Mouse (Mus musculus) v-Abl transformed pro-B cells (cell line): ENCODE data around the gene Dennd5b.

ENCODE experiments used
- in situ Hi-C, 2 experiments: fragments of 400-800 bp; cut with MboI; formaldehyde crosslinking; loops; one replicate each; pipeline ENCODE4 v1.15.1; 2025; ENCODE audit not compliant: unreplicated experiment in 2 of 2

The Dennd5b gene

GRCm38 (mm10) chr6:149101076-149101942 lies at the start of gene Dennd5b:
TSS of gene Dennd5b (minus strand) at chr6:149101680.
- in situ Hi-C loops, result loop anchor here (25.0 kb wide), 2 partner anchors 389 to 564 kb away; no protein-coding TSS in a partner anchor

GRCm38 (mm10) chr6:149148436-149149229 lies 47.2 kb upstream of the Dennd5b start:
- in situ Hi-C loops, result no loop called here

DNA sequence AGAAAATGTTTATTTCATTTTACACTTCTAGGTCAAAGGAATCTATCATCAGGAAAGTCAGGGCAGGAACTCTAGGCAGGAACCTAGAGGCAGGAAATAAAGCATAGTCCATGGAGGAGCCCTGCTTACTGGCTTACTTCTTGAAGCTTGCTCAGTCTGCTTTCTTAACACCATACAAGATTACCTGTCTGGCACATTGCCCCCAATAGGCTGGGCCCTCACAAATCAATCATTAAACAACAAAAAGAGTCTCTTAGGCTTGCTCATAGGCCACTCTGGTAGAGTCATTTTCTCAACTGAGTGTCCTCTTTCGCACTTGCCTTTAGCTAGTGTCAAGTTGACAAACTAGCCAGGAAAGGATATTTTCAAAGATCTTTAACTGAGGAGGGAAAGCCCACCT lies 43.7 kb upstream of the Dennd5b start:
- in situ Hi-C loops, result no loop called here

GRCm38 (mm10) chr6:149141393-149142173 lies 40.1 kb upstream of the Dennd5b start:
- in situ Hi-C loops, result loop anchor here (5.0 kb wide), 2 partner anchors 46 to 166 kb away; partner anchors contain the start of genes Amn1 (in 1 of the 2) and Resf1 (in 1 of the 2)

- in situ Hi-C loops, result no loop called here
Observed at GRCm38 (mm10) chr6:149139471-149139870, 38.0 kb upstream of the Dennd5b start, which contains the start of gene Etfbkmt. TSS of gene Etfbkmt (plus strand) at chr6:149139849.

DNA sequence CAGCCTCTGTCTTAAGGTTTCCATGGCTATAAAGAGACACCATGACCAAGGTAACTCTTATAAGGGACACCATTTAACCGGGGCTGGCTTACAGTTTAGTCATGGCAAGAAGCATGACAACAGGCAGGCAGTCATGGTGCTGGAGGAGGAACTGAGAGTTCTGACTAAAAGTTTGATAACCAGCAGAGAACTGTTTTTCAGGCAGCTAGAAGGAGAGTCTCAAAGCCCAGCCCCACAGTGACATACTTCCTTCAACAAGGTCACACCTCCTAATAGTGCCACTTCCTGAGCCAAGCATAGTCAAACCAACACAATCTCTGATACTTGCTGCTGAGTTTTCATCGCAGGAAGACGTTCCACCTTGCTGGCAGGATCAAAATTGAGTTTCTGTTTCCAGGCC lies 37.5 kb upstream of the Dennd5b start:
- in situ Hi-C loops, result no loop called here

DNA sequence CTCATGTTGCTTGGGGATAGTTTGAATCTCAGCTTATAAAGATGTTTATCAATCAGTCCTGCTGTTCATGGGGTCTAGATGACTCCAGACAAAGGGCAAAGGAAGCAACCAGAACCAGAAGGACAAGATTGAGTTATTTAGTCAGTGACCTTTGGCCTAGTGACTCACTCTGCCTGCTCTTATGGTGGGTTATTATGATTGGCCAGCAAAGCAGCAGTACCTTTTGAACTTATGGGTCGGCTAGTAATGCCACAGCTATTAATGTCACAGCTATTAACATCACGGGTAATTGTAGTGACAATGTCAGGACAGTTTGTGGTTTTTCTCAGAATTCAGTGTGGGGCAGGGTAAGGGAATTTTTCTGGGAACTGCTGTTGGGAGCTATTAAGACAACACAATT lies 36.5 kb upstream of the Dennd5b start:
- in situ Hi-C loops, result no loop called here

- in situ Hi-C loops, result no loop called here
Observed at GRCm38 (mm10) chr6:149135631-149136030, 34.2 kb upstream of the Dennd5b start.

- in situ Hi-C loops, result loop anchor here in 1 of 2 experiments (5.0 kb wide), 1 partner anchor 243 kb away; no protein-coding TSS in a partner anchor
Observed at GRCm38 (mm10) chr6:149134391-149135150, 33.1 kb upstream of the Dennd5b start.

- in situ Hi-C loops, result loop anchor here in 1 of 2 experiments (5.0 kb wide), 1 partner anchor 245 kb away; no protein-coding TSS in a partner anchor
Observed at GRCm38 (mm10) chr6:149132311-149133077, 31.0 kb upstream of the Dennd5b start.

GRCm38 (mm10) chr6:149131111-149131510 lies 29.6 kb upstream of the Dennd5b start:
- in situ Hi-C loops, result loop anchor here in 1 of 2 experiments (5.0 kb wide), 1 partner anchor 246 kb away; no protein-coding TSS in a partner anchor

- in situ Hi-C loops, result loop anchor here (5.0 to 10.0 kb wide), 2 partner anchors 247 to 425 kb away; no protein-coding TSS in a partner anchor
Observed at GRCm38 (mm10) chr6:149129870-149130269, 28.4 kb upstream of the Dennd5b start, which contains the start of gene Gm10203. TSS of gene Gm10203 (plus strand) at chr6:149130170.

- in situ Hi-C loops, result loop anchor here in 1 of 2 experiments (5.0 to 10.0 kb wide), 2 partner anchors 251 to 422 kb away; no protein-coding TSS in a partner anchor
Observed at GRCm38 (mm10) chr6:149126675-149127074, 25.2 kb upstream of the Dennd5b start.

GRCm38 (mm10) chr6:149123042-149123441 lies 21.6 kb upstream of the Dennd5b start:
- in situ Hi-C loops, result loop anchor here (10.0 to 25.0 kb wide), 3 partner anchors 411 to 586 kb away; no protein-coding TSS in a partner anchor

- in situ Hi-C loops, result loop anchor here (5.0 to 25.0 kb wide), 8 partner anchors 63 to 583 kb away; no protein-coding TSS in a partner anchor
Observed at GRCm38 (mm10) chr6:149119853-149120252, 18.4 kb upstream of the Dennd5b start.

- in situ Hi-C loops, result loop anchor here (5.0 to 25.0 kb wide), 7 partner anchors 62 to 582 kb away; no protein-coding TSS in a partner anchor
Observed at GRCm38 (mm10) chr6:149118935-149119334, 17.5 kb upstream of the Dennd5b start.

- in situ Hi-C loops, result loop anchor here (5.0 to 25.0 kb wide), 7 partner anchors 60 to 580 kb away; no protein-coding TSS in a partner anchor
Observed at GRCm38 (mm10) chr6:149116992-149117391, 15.5 kb upstream of the Dennd5b start.

GRCm38 (mm10) chr6:149108909-149109308 lies 7.4 kb upstream of the Dennd5b start:
- in situ Hi-C loops, result loop anchor here (25.0 kb wide), 2 partner anchors 397 to 572 kb away; no protein-coding TSS in a partner anchor
